ENCODE assay signal across 9 mouse cellular contexts in genomic region chr5:111631572-111632161, GRCm38 (mm10).
DNase-seq lines count a peak whose midpoint lies in the region; ATAC-seq and TF ChIP-seq lines count a peak whose summit lies in the region.
"Had no signal": no experiment of that assay in that cellular context is flagged by ENCODE, and none has a peak within 500 bp of the region (broad histone marks: within the 10 kb centered on the region; RNA-seq: fewer than 3 reads in every experiment).

No protein-coding gene starts in this region.

- no peak overlapping the region for H3K4me3 ChIP-seq in heart, embryonic 13.5 days
- H3K4me3 ChIP-seq in intestine, postnatal 0 days (ENCODE audit: low read depth, low read length), result no peak overlapping the region
- no peak overlapping the region for H3K4me3 ChIP-seq in midbrain, postnatal 0 days (ENCODE audit: low read depth, low read length)

- H3K9me3 ChIP-seq in heart, embryonic 13.5 days, result peaks cover 12% of the 10 kb centered on the region
- H3K9me3 ChIP-seq in intestine, postnatal 0 days (ENCODE audit: control insufficient read depth), result no peaks in the 10 kb centered on the region
- no peaks in the 10 kb centered on the region for H3K9me3 ChIP-seq in midbrain, postnatal 0 days (ENCODE audit: low read length)

- no peak for DNase-seq in heart, postnatal 4 days
- peak; percentile 73 for DNase-seq in embryo, embryonic 11.5 days (ENCODE audit: low read depth, low spot score)
- no peak for DNase-seq in midbrain, postnatal 0 days (ENCODE audit: low spot score)
- no peak for DNase-seq in cerebellum, adult 9-10 months
- DNase-seq in B cell, adult 2 months, result no peak
- DNase-seq: heart, postnatal 36 days had no signal

- peak; percentile 16; the same call in 1 of the 2 replicates for TF ChIP-seq CTCF in intestine, postnatal 0 days (IDR thresholded peaks at IDR 0.05; ENCODE audit: low read depth)
- no peak for TF ChIP-seq CTCF in midbrain, postnatal 0 days (IDR thresholded peaks at IDR 0.05)

- H3K4me2 ChIP-seq in heart, embryonic 13.5 days, result peak overlapping the region; percentile 33; the same call in 1 of the 2 replicates
- H3K4me2 ChIP-seq in intestine, postnatal 0 days (replicated peaks; ENCODE audit: low read depth), result peak overlapping the region; percentile 13
- no peak overlapping the region for H3K4me2 ChIP-seq in midbrain, postnatal 0 days (ENCODE audit: low read depth, low read length, poor library complexity, severe bottlenecking)

- peak overlapping the region; percentile 71 for H3K9ac ChIP-seq in heart, embryonic 13.5 days
- H3K9ac ChIP-seq in intestine, postnatal 0 days (ENCODE audit: low read depth, low read length), result no peak overlapping the region
- 0 out of 2 replicates have a peak overlapping the region, but pooled peaks have one; percentile 24 for H3K9ac ChIP-seq in midbrain, postnatal 0 days (replicated peaks; ENCODE audit: low read length, poor library complexity, severe bottlenecking)

- no peak for ATAC-seq in heart, embryonic 13.5 days (ENCODE audit: extremely low read depth, insufficient number of reproducible peaks, low FRiP score, low TSS enrichment)
- ATAC-seq in intestine, postnatal 0 days, result no peak
- ATAC-seq in midbrain, postnatal 0 days (ENCODE audit: low FRiP score), result no peak
- no peak for ATAC-seq in monocyte, adult 5-6 weeks (replicated peaks; ENCODE audit: insufficient number of reproducible peaks, low FRiP score, low TSS enrichment, poor library complexity, severe bottlenecking)

- WGBS in heart, embryonic 13.5 days, result 20% methylated on average over 18 of the region's 18 CpGs
- 17% methylated on average over 18 of the region's 18 CpGs for WGBS in intestine, postnatal 0 days
- WGBS in midbrain, postnatal 0 days, result 24% methylated on average over 18 of the region's 18 CpGs

- H3K27me3 ChIP-seq in heart, embryonic 13.5 days (replicated peaks), result peaks cover 29% of the 10 kb centered on the region
- H3K27me3 ChIP-seq in intestine, postnatal 0 days (replicated peaks; ENCODE audit: control insufficient read depth, insufficient read depth, low read length), result no peaks in the 10 kb centered on the region
- H3K27me3 ChIP-seq in midbrain, postnatal 0 days (ENCODE audit: insufficient read depth, low read length), result no peaks in the 10 kb centered on the region

- H3K36me3 ChIP-seq in heart, embryonic 13.5 days, result no peaks in the 10 kb centered on the region
- H3K36me3 ChIP-seq in intestine, postnatal 0 days (ENCODE audit: control insufficient read depth, insufficient read depth), result no peaks in the 10 kb centered on the region
- no peaks in the 10 kb centered on the region for H3K36me3 ChIP-seq in midbrain, postnatal 0 days (ENCODE audit: insufficient read depth, low read length)

- H3K27ac ChIP-seq in heart, embryonic 13.5 days (replicated peaks), result peak overlapping the region; percentile 53; the same call in 1 of the 2 replicates
- H3K27ac ChIP-seq in intestine, postnatal 0 days (ENCODE audit: low read depth, low read length), result 0 out of 2 replicates have a peak overlapping the region, but pooled peaks have one; percentile 1
- no peak overlapping the region for H3K27ac ChIP-seq in midbrain, postnatal 0 days (ENCODE audit: low read depth, low read length)

- H3K4me1 ChIP-seq in heart, embryonic 13.5 days, result peaks cover 14% of the 10 kb centered on the region
- H3K4me1 ChIP-seq in intestine, postnatal 0 days (replicated peaks; ENCODE audit: control insufficient read depth, insufficient read depth, low read length), result 0 out of 2 replicates have a peak, but pooled peaks cover 4% of the 10 kb centered on the region
- H3K4me1 ChIP-seq in midbrain, postnatal 0 days (ENCODE audit: insufficient read depth, low read length), result no peaks in the 10 kb centered on the region
